Mouse (Mus musculus): ENCODE measurements around the gene 4930518I15Rik. TPM values are rescaled to one million over a fixed set of nuclear protein-coding genes. Genes with fewer than 3 reads are reported as not detected.

4930518I15Rik gene
- total and polyA plus RNA-seq, 3 experiments = 0.51 to 0.81 (median 0.72) TPM

GRCm38 (mm10) chr2:156840301-156841027, 17.3 kb downstream of the 4930518I15Rik start:
- H3K4me3 ChIP-seq (replicated peaks in 1 of 3; ENCODE audit: low read depth in 2 of 3, low read length in 2 of 3, poor library complexity in 1 of 3) = peak overlapping the region; percentile 61 to 80 (median 79)
- dilution Hi-C loops (cut with MboI; ENCODE audit: extremely low pct_ligation_motif_present, extremely low pct_unique_long_range_greater_than_20kb, low sequenced_read_pairs) = no loop called here
- H3K4me1 ChIP-seq (ENCODE audit: control insufficient read depth in 1 of 2, insufficient read depth in 2 of 2) = peaks cover 4 to 40% of the 10 kb centered on the region in 2 experiments

GRCm38 (mm10) chr2:156839319-156840191, 18.2 kb downstream of the 4930518I15Rik start, which contains the start of gene Tgif2:
Tgif2 (plus strand) TSS chr2:156840007.
- peak within 1 kb of the TSS; percentile 65 for H3K9ac ChIP-seq (ENCODE audit: insufficient read depth, low read depth)
- H3K4me2 ChIP-seq (ENCODE audit: insufficient read depth, low read depth, poor library complexity, severe bottlenecking) = peak within 1 kb of the TSS; percentile 55
- peak; percentile 78 for DNase-seq (ENCODE audit: extremely low read depth)
- peak within 1 kb of the TSS; percentile 61 to 80 (median 79) for H3K4me3 ChIP-seq (replicated peaks in 1 of 3; ENCODE audit: low read depth in 2 of 3, low read length in 2 of 3, poor library complexity in 1 of 3)
- no peaks in the 10 kb centered on the region for H3K27me3 ChIP-seq (replicated peaks)
- H3K4me1 ChIP-seq (ENCODE audit: control insufficient read depth in 1 of 2, insufficient read depth in 2 of 2) = peaks cover 4 to 37% of the 10 kb centered on the region in 2 experiments
- H3K27ac ChIP-seq (ENCODE audit: insufficient read depth, low read depth) = no peak within 1 kb of the TSS
- H3K36me3 ChIP-seq (replicated peaks in 1 of 2; ENCODE audit: control insufficient read depth in 1 of 2, insufficient read depth in 1 of 2, low read length in 1 of 2) = peaks cover 0 to 21% of the 10 kb centered on the region in 2 experiments
- H3K9me3 ChIP-seq (replicated peaks; ENCODE audit: low read length) = no peaks in the 10 kb centered on the region
- dilution Hi-C loops (cut with MboI; ENCODE audit: extremely low pct_ligation_motif_present, extremely low pct_unique_long_range_greater_than_20kb, low sequenced_read_pairs) = no loop called here
- 0 out of 2 replicates have a peak, but pooled peaks have one; percentile 48 for TF ChIP-seq MAZ (IDR thresholded peaks at IDR 0.05; ENCODE audit: low read depth, low read length)
- TF ChIP-seq IRF4 (IDR thresholded peaks at IDR 0.05; ENCODE audit: low read depth, low read length) = 0 out of 2 replicates have a peak, but pooled peaks have one; percentile 10
- TF ChIP-seq CHD2 (IDR thresholded peaks at IDR 0.05; ENCODE audit: low read length) = peak; percentile 76
- no peak for TF ChIP-seq BHLHE40 (IDR thresholded peaks at IDR 0.05; ENCODE audit: low read depth, low read length)
- TF ChIP-seq ELF1 (IDR thresholded peaks at IDR 0.05; ENCODE audit: low read depth, low read length) = peak; percentile 49
- TF ChIP-seq SIN3A (IDR thresholded peaks at IDR 0.05; ENCODE audit: low read length) = no peak; the same call in 1 of the 2 replicates
- 0 out of 2 replicates have a peak, but pooled peaks have one; percentile 39 for TF ChIP-seq MEF2A (IDR thresholded peaks at IDR 0.05; ENCODE audit: borderline replicate concordance, low read depth, low read length)
- peak; percentile 49; the same call in 1 of the 2 replicates for TF ChIP-seq POLR2A (IDR thresholded peaks at IDR 0.05; ENCODE audit: low read depth, low read length)
- peak; percentile 95 for TF ChIP-seq ZKSCAN1 (IDR thresholded peaks at IDR 0.05; ENCODE audit: borderline replicate concordance, low read depth, low read length)
- TF ChIP-seq MXI1 (IDR thresholded peaks at IDR 0.05; ENCODE audit: low read depth, low read length) = peak; percentile 76; the same call in 1 of the 2 replicates
- TF ChIP-seq TCF12 (IDR thresholded peaks at IDR 0.05; ENCODE audit: low read depth, low read length) = peak; percentile 36
- in situ Hi-C loops (cut with MboI; ENCODE audit: low pct_ligation_motif_present, low pct_unique_long_range_greater_than_20kb, low sequenced_read_pairs) = no loop called here
- H3K79me2 ChIP-seq (replicated peaks; ENCODE audit: control insufficient read depth, extremely low read depth, insufficient read depth, poor library complexity, severe bottlenecking) = peaks cover 18% of the 10 kb centered on the region; the same call in 1 of the 2 replicates

More at GRCm38 (mm10) chr2:156840301-156841027, 17.3 kb downstream of the 4930518I15Rik start:
- H3K36me3 ChIP-seq (replicated peaks in 1 of 2; ENCODE audit: control insufficient read depth in 1 of 2, insufficient read depth in 1 of 2, low read length in 1 of 2) = peaks cover 0 to 27% of the 10 kb centered on the region in 2 experiments
- H3K9me3 ChIP-seq (replicated peaks; ENCODE audit: low read length) = no peaks in the 10 kb centered on the region
- no peaks in the 10 kb centered on the region for H3K27me3 ChIP-seq (replicated peaks)
- in situ Hi-C loops (cut with MboI; ENCODE audit: low pct_ligation_motif_present, low pct_unique_long_range_greater_than_20kb, low sequenced_read_pairs) = no loop called here
- H3K9ac ChIP-seq (ENCODE audit: insufficient read depth, low read depth) = peak overlapping the region; percentile 65
- 0 out of 2 replicates have a peak, but pooled peaks have one; percentile 54 for TF ChIP-seq UBTF (IDR thresholded peaks at IDR 0.05; ENCODE audit: low read depth, low read length)
- no peak for TF ChIP-seq USF2 (conservative IDR thresholded peaks at IDR 0.05; ENCODE audit: low read depth, low read length)
- TF ChIP-seq NRF1 (IDR thresholded peaks at IDR 0.05; ENCODE audit: low read depth, low read length) = peak; percentile 50
- TF ChIP-seq CHD2 (IDR thresholded peaks at IDR 0.05; ENCODE audit: low read length) = peak; percentile 84
- H3K27ac ChIP-seq (ENCODE audit: insufficient read depth, low read depth) = no peak overlapping the region
- no peak for DNase-seq (ENCODE audit: extremely low read depth)
- H3K79me2 ChIP-seq (replicated peaks; ENCODE audit: control insufficient read depth, extremely low read depth, insufficient read depth, poor library complexity, severe bottlenecking) = peaks cover 18% of the 10 kb centered on the region; the same call in 1 of the 2 replicates
- peak overlapping the region; percentile 55 for H3K4me2 ChIP-seq (ENCODE audit: insufficient read depth, low read depth, poor library complexity, severe bottlenecking)

Measured in CH12.LX (cell line).